Mouse (Mus musculus): ENCODE data around the gene Igdcc3. TPM values are rescaled to one million over a fixed set of nuclear protein-coding genes. Genes with fewer than 3 reads are reported as not detected.

Gene Igdcc3
- total and polyA plus RNA-seq, 2 experiments from 2014 or later, result 6.2 to 6.3 TPM

DNA sequence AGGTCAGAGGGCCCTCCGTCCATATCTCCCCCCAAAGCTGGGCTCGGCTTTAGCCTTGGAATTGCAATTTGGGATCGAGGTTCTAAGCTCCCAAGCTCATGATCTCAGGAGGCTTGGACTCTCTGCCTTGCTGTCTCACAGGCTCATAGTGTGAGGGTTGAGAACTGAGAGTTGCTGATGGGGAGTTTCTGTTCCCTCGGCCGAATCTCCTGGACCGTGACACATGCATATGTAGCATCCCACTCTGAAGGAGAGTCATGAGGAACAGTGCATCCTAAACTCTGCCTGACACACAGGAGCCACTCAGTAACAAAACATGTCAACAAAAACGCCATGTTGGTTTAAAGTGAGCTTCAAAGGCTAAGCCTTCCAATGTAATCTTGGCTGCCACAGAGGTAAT lies 7.5 kb downstream of the Igdcc3 start:
- H3K36me3 ChIP-seq (ENCODE audit: insufficient read depth, low read length), result no peaks in the 10 kb centered on the region
- peaks cover 9% of the 10 kb centered on the region; the same call in 1 of the 2 replicates for H3K4me1 ChIP-seq (ENCODE audit: insufficient read depth, low read length)

GRCm38 (mm10) chr9:65152711-65153330 lies 11.8 kb downstream of the Igdcc3 start:
- Histone ChIP-seq H3K4me3 (ENCODE audit: low read length) (no peak overlapping the region), H3K36me3 (ENCODE audit: insufficient read depth, low read length) (no peaks in the 10 kb centered on the region), H3K4me2 (ENCODE audit: low read depth, low read length) (no peak overlapping the region), H3K9me3 (ENCODE audit: low read length) (no peaks in the 10 kb centered on the region), H3K9ac (replicated peaks; ENCODE audit: low read length) (0 out of 2 replicates have a peak overlapping the region, but pooled peaks have one; percentile 1), H3K27me3 (ENCODE audit: insufficient read depth, low read length) (no peaks in the 10 kb centered on the region), H3K4me1 (ENCODE audit: insufficient read depth, low read length) (peaks cover 16% of the 10 kb centered on the region), H3K27ac (peak overlapping the region; percentile 67)
- TF ChIP-seq CTCF (IDR thresholded peaks at IDR 0.05; ENCODE audit: low read depth), result no peak
- DNase-seq (ENCODE audit: low spot score), result no peak
- 26% methylated on average over 6 of the region's 6 CpGs for WGBS
- peak; percentile 57; the same call in 1 of the 2 replicates for ATAC-seq

More for the DNA sequence above, 7.5 kb downstream of the Igdcc3 start:
- no peak for ATAC-seq
- H3K4me2 ChIP-seq (ENCODE audit: low read depth, low read length), result no peak overlapping the region
- WGBS, result 81% methylated on average over 7 of the region's 7 CpGs
- H3K27ac ChIP-seq, result no peak overlapping the region
- DNase-seq (ENCODE audit: low spot score), result no peak
- no peaks in the 10 kb centered on the region for H3K27me3 ChIP-seq (ENCODE audit: insufficient read depth, low read length)
- H3K9me3 ChIP-seq (ENCODE audit: low read length), result no peaks in the 10 kb centered on the region
- no peak overlapping the region for H3K4me3 ChIP-seq (ENCODE audit: low read length)
- no peak for TF ChIP-seq CTCF (IDR thresholded peaks at IDR 0.05; ENCODE audit: low read depth)
- H3K9ac ChIP-seq (replicated peaks; ENCODE audit: low read length), result no peak overlapping the region

GRCm38 (mm10) chr9:65153331-65153711 lies 12.3 kb downstream of the Igdcc3 start:
- Histone ChIP-seq H3K4me1 (ENCODE audit: insufficient read depth, low read length) (peaks cover 16% of the 10 kb centered on the region), H3K27ac (peak overlapping the region; percentile 67), H3K4me2 (ENCODE audit: low read depth, low read length) (no peak overlapping the region), H3K9me3 (ENCODE audit: low read length) (no peaks in the 10 kb centered on the region), H3K36me3 (ENCODE audit: insufficient read depth, low read length) (no peaks in the 10 kb centered on the region), H3K9ac (replicated peaks; ENCODE audit: low read length) (0 out of 2 replicates have a peak overlapping the region, but pooled peaks have one; percentile 1), H3K27me3 (ENCODE audit: insufficient read depth, low read length) (no peaks in the 10 kb centered on the region), H3K4me3 (ENCODE audit: low read length) (no peak overlapping the region)
- ATAC-seq (peak; percentile 70; the same call in 1 of the 2 replicates), DNase-seq (ENCODE audit: low spot score) (peak; percentile 35)
- TF ChIP-seq CTCF (IDR thresholded peaks at IDR 0.05; ENCODE audit: low read depth), result no peak
- 15% methylated on average over 5 of the region's 5 CpGs for WGBS

- Histone ChIP-seq H3K27ac (no peak overlapping the region), H3K9me3 (ENCODE audit: low read length) (no peaks in the 10 kb centered on the region), H3K4me3 (ENCODE audit: low read length) (no peak overlapping the region), H3K36me3 (ENCODE audit: insufficient read depth, low read length) (no peaks in the 10 kb centered on the region), H3K4me1 (ENCODE audit: insufficient read depth, low read length) (peaks cover 16% of the 10 kb centered on the region), H3K27me3 (ENCODE audit: insufficient read depth, low read length) (no peaks in the 10 kb centered on the region), H3K4me2 (ENCODE audit: low read depth, low read length) (no peak overlapping the region), H3K9ac (replicated peaks; ENCODE audit: low read length) (no peak overlapping the region)
- no peak for DNase-seq (ENCODE audit: low spot score)
- WGBS, result 65% methylated on average over 9 of the region's 9 CpGs
- TF ChIP-seq CTCF (IDR thresholded peaks at IDR 0.05; ENCODE audit: low read depth), result no peak
- ATAC-seq, result no peak
These were observed 13.9 kb downstream of the Igdcc3 start for GRCm38 (mm10) chr9:65154692-65155455.

DNA sequence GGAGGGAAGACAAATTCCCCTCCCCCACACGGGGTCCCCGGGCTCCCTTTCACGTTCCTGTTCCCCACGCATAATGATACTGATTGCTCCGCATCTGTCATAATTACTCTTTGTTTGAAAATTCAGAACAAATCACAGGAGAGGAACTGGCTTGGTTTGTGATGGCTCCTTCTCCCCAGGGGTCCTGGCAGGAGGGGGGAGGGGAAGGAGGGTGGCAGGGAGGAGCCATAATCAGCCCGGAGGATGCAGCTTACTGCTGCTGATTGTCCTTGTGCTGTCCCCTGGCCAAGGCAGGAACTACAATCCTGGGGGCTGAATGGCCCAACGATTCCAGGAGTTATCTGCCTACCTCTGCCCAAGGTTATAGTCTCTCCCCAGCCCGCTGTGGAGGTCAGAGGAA lies 15.6 kb downstream of the Igdcc3 start:
- peaks cover 16% of the 10 kb centered on the region for H3K4me1 ChIP-seq (ENCODE audit: insufficient read depth, low read length)
- WGBS, result 8% methylated on average over 8 of the region's 8 CpGs
- no peak for TF ChIP-seq CTCF (IDR thresholded peaks at IDR 0.05; ENCODE audit: low read depth)
- ATAC-seq (peak; percentile 47; the same call in 1 of the 2 replicates), DNase-seq (ENCODE audit: low spot score) (no peak)
- no peaks in the 10 kb centered on the region for H3K36me3 ChIP-seq (ENCODE audit: insufficient read depth, low read length)
- H3K9ac ChIP-seq (replicated peaks; ENCODE audit: low read length), result no peak overlapping the region
- H3K27me3 ChIP-seq (ENCODE audit: insufficient read depth, low read length), result no peaks in the 10 kb centered on the region
- no peak overlapping the region for H3K4me3 ChIP-seq (ENCODE audit: low read length)
- no peak overlapping the region for H3K27ac ChIP-seq
- H3K4me2 ChIP-seq (ENCODE audit: low read depth, low read length), result no peak overlapping the region
- H3K9me3 ChIP-seq (ENCODE audit: low read length), result no peaks in the 10 kb centered on the region

DNA sequence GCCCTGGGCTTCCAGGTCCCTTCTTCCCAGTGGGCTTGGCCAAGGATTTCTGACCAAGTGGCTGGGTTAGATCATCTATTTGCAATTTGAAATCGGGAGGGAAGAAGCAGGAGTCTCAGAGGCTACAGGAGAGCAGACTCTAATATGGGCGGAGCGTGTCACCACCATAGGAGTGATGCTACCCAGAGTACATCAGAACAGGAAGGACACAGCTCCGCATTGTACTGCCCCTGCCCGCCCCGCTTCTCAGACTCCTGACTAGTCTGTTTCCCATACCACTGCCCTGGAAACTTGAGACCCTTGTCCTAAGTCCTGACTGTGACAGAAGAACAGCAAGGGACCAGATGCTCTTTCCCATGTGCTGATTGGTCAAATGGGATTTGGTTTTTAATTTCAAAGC lies 16.6 kb downstream of the Igdcc3 start:
- 55% methylated on average over 6 of the region's 6 CpGs for WGBS
- ATAC-seq, result no peak
- no peak for DNase-seq (ENCODE audit: low spot score)
- Histone ChIP-seq H3K36me3 (ENCODE audit: insufficient read depth, low read length) (no peaks in the 10 kb centered on the region), H3K9me3 (ENCODE audit: low read length) (no peaks in the 10 kb centered on the region), H3K9ac (replicated peaks; ENCODE audit: low read length) (no peak overlapping the region), H3K4me2 (ENCODE audit: low read depth, low read length) (no peak overlapping the region), H3K27me3 (ENCODE audit: insufficient read depth, low read length) (no peaks in the 10 kb centered on the region), H3K4me1 (ENCODE audit: insufficient read depth, low read length) (peaks cover 16% of the 10 kb centered on the region), H3K27ac (no peak overlapping the region), H3K4me3 (ENCODE audit: low read length) (no peak overlapping the region)
- TF ChIP-seq CTCF (IDR thresholded peaks at IDR 0.05; ENCODE audit: low read depth), result no peak

DNA sequence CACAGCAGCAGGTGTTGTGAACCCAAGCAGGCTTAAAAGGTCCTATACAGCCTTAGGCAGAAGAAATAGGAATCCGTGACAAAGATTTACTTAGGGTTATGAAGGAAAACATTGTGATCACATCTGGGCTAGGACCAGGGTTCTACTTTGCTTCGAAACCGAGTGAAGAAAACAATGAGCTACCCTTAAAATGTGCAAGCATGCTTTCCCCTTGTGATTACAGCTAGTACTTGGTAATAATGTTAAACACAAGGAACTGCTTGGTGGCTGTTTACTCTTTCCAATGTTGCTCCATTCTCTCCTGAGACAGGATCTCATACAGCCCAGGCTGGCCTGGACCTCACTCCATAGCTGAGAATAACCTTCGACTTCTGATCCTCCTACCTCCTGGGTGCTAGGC lies 20.2 kb downstream of the Igdcc3 start:
- ATAC-seq (no peak), DNase-seq (ENCODE audit: low spot score) (no peak)
- H3K27me3 ChIP-seq (ENCODE audit: insufficient read depth, low read length), result no peaks in the 10 kb centered on the region
- H3K4me2 ChIP-seq (ENCODE audit: low read depth, low read length), result no peak overlapping the region
- no peak overlapping the region for H3K9ac ChIP-seq (replicated peaks; ENCODE audit: low read length)
- no peaks in the 10 kb centered on the region for H3K9me3 ChIP-seq (ENCODE audit: low read length)
- WGBS, result 48% methylated on average over 4 of the region's 4 CpGs
- TF ChIP-seq CTCF (IDR thresholded peaks at IDR 0.05; ENCODE audit: low read depth), result no peak
- no peak overlapping the region for H3K4me3 ChIP-seq (ENCODE audit: low read length)
- no peak overlapping the region for H3K27ac ChIP-seq
- peaks cover 8% of the 10 kb centered on the region for H3K4me1 ChIP-seq (ENCODE audit: insufficient read depth, low read length)
- no peaks in the 10 kb centered on the region for H3K36me3 ChIP-seq (ENCODE audit: insufficient read depth, low read length)
